Mouse (Mus musculus) cortical plate, adult 2 months (tissue): ENCODE results near the gene Snx15. TPM values are rescaled to one million over a fixed set of nuclear protein-coding genes. Genes with fewer than 3 reads are reported as not detected.
"Not testable (repeated sequence)": the region's sequence is repeated elsewhere in the genome, so short reads cannot be mapped to it uniquely, and the experiment has no call there.

Experiments
- H3K27ac ChIP-seq: fragments of 200-500 bp; 2 replicates; pipeline ENCODE4 v1.5.1; 2012; ENCODE audit warnings: low read length, control low read depth, inconsistent platforms; ENCODE audit not compliant: insufficient read depth
- H3K4me1 ChIP-seq: fragments of 200-500 bp; 2 replicates; pipeline ENCODE4 v1.6.1; 2011; ENCODE audit warnings: low read length; ENCODE audit not compliant: control insufficient read depth, insufficient read depth
- H3K4me3 ChIP-seq: fragments of 200-500 bp; 2 replicates; pipeline ENCODE4 v1.5.1; 2011; ENCODE audit warnings: mild to moderate bottlenecking, low read length, control low read depth; ENCODE audit not compliant: insufficient read depth
- CTCF ChIP-seq: fragments of 200-500 bp; IDR thresholded peaks from 2 replicates; pipeline ENCODE4 v1.5.1; 2011; ENCODE audit warnings: mild to moderate bottlenecking, control low read depth, low read length; ENCODE audit not compliant: insufficient read depth; ENCODE audit errors: extremely low read depth
- POLR2A ChIP-seq: fragments of 200-500 bp; IDR thresholded peaks from 2 replicates; pipeline ENCODE4 v1.6.1; 2011; ENCODE audit warnings: mild to moderate bottlenecking, low read length, control low read depth; ENCODE audit not compliant: insufficient read depth; ENCODE audit errors: extremely low read depth
- polyA plus RNA-seq: library from polyadenylated mRNA; depleted of rRNA; stranded (reverse); fragments of >200 nt; gene quantifications from 2 replicates; pipeline ENCODE4 v1.2.3, GENCODE M21; 2012

Gene Snx15
- polyA plus RNA-seq, 1 experiment, result 68.9 TPM

DNA sequence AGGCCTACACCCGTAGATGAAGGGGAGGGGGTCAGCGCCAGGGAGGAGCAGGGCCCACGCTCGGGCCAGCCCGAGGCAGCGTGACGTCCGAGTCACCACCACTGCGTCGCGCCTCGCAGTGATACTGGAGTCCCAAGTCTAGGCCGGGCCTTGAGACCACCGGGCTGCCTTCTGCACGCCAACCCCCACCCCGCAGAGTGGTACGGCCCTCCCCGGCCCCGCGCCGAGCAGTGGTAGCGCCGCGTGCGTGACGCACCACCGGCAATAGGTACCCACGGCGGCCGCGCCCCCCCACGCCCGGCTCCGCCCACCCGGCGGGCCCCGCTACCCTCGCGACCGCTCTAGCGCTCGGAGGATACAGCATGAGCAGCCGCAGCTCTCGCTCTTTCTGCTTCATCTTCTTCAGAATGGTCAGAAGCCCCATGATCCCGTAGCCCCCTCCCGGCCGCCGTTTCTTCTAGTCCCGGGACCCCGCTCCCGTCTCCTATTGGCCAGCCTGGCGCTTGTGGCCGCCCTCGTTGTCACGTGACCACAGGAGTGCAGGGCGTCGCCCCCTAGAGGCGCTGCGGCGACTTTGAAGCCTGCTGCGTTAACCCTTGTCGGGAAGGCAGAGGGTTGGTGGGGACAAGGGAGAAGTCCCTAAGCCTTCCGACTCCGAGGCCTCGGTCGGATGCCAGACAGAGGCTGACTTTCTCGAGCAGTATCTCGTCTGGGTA lies 12.7 kb upstream of the Snx15 start, which contains the start of gene Batf2:
Gene Batf2 (plus strand): TSS at position 306 of the 716 bp plus-strand sequence.
- peak within 1 kb of the TSS; percentile 77 for H3K4me3 ChIP-seq
- TF ChIP-seq CTCF, result peak; percentile 47
- 0 out of 2 replicates have a peak, but pooled peaks have one; percentile 41 for TF ChIP-seq POLR2A
- peak within 1 kb of the TSS; percentile 98 for H3K27ac ChIP-seq
- peaks cover 3% of the 10 kb centered on the region; the same call in 1 of the 2 replicates for H3K4me1 ChIP-seq

DNA sequence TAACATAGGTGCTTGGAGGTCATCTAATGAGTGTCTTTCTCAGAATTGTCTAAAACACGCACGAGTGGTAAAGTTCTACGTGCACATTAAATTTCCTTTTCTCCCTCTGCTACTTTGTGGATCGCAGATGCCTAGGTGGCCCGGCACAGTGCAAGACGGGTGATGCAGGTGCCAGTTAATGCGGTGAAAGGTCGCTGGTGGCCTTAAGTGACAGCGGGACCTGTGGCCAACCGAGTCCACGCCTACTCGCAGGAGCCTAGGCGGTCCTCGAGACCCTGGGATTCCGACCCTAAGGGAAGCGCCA lies 12.2 kb upstream of the Snx15 start:
- TF ChIP-seq POLR2A (no peak), CTCF (no peak)
- H3K4me3 ChIP-seq, result peak overlapping the region; percentile 77
- peaks cover 3% of the 10 kb centered on the region; the same call in 1 of the 2 replicates for H3K4me1 ChIP-seq
- H3K27ac ChIP-seq, result peak overlapping the region; percentile 83

- no peak for TF ChIP-seq CTCF
- TF ChIP-seq POLR2A, result no peak
- Histone ChIP-seq H3K4me1 (peaks cover 3% of the 10 kb centered on the region; the same call in 1 of the 2 replicates), H3K4me3 (peak overlapping the region; percentile 77; the same call in 1 of the 2 replicates), H3K27ac (no peak overlapping the region)
Measured at GRCm38 (mm10) chr19:6139701-6140100, 11.6 kb upstream of the Snx15 start.

- TF ChIP-seq POLR2A (no peak), CTCF (no peak)
- no peak overlapping the region for H3K4me3 ChIP-seq
- H3K4me1 ChIP-seq, result peaks cover 3% of the 10 kb centered on the region; the same call in 1 of the 2 replicates
- no peak overlapping the region for H3K27ac ChIP-seq
Measured at GRCm38 (mm10) chr19:6136397-6136796, 8.3 kb upstream of the Snx15 start.

DNA sequence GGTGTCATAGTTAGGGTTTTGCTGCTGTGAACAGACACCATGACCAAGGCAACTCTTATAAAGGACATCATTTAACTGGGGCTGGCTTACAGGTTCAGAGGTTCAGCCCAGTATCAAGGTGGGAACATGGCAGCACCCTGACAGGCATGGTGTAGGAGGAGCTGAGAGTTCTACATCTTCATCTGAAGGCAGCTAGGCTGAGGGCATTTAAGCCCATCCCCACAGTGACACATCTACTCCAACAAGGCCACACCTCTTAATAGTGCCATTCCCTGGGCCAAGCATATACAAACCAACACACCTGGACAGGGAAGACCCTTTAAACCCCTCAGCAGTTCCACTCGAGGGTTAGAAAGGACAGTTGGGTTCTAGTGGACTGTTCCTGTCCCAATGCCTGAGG lies 5.1 kb upstream of the Snx15 start:
- not testable (repeated sequence) for H3K4me3 ChIP-seq, H3K4me1 ChIP-seq, H3K27ac ChIP-seq

DNA sequence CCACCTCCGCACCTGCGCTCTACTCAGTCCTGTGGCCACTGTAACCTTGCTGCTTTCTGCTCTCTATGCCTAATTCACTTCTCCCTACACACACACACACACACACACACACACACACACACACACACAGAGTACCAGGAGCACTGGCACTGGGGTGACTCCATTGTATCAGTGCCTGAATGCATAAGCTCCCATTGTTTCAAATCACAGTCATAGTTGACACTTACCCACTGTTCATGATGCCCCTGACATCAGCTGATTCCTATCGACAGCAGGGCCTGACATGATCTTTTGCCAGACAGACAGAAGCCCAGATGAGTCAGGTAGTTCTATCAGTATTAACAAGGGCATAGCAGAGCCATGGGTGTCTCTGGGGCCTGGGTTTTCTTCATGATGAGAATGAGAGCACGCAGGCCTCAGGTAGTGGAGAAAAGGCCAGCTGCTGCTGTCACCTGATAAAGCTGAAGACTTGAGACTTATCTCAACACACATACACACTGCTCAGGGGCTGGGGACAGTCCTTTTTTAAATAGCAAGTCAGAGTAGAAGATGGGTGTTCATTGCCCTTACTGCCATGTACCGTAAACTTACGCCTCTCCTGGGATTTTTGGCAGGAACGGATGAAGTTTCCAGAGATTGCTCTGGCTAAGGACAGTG lies 4.2 kb upstream of the Snx15 start:
- Histone ChIP-seq H3K27ac (peak overlapping the region; percentile 86), H3K4me3 (no peak overlapping the region), H3K4me1 (no peaks in the 10 kb centered on the region)
- TF ChIP-seq CTCF (no peak), POLR2A (no peak)

DNA sequence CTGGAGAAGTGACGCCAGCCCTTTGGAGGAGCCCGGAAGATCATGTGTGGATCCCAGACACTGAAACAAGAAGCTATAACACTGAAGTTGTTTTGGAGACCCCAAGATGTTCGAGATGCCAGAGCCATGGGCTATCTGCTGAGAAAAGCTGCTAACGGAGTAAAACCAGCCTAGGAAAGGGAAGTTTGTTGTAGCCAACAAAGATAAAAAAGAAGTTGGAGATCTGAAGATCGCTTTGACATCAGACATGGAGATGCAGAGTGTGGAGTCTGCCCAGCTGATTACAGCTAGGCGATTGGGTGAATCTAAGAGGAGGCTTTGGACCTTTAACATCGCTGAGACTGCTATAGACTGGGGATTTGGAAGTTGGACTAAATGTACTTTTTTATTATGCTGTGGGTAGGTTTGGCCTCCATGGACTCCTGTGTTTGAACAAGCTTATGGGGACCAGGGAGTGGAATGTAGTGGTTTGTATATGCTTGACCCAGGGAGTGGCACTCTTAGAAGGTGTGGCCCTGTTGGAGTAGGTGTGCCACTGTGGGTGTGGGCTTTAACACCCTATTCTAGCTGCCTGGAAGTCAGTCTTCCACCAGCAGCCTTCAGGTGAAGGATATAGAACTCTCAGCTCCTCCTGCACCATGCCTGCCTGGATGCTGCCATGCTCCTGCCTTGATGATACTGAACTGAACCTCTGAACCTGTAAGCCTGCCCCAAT lies 2.5 kb upstream of the Snx15 start:
- not testable (repeated sequence) for H3K27ac ChIP-seq, H3K4me1 ChIP-seq, H3K4me3 ChIP-seq

GRCm38 (mm10) chr19:6126789-6127580 lies 1.1 kb downstream of the Snx15 start:
- TF ChIP-seq CTCF, result no peak
- no peak for TF ChIP-seq POLR2A
- Histone ChIP-seq H3K27ac (no peak overlapping the region), H3K4me3 (peak overlapping the region; percentile 60), H3K4me1 (no peaks in the 10 kb centered on the region)

DNA sequence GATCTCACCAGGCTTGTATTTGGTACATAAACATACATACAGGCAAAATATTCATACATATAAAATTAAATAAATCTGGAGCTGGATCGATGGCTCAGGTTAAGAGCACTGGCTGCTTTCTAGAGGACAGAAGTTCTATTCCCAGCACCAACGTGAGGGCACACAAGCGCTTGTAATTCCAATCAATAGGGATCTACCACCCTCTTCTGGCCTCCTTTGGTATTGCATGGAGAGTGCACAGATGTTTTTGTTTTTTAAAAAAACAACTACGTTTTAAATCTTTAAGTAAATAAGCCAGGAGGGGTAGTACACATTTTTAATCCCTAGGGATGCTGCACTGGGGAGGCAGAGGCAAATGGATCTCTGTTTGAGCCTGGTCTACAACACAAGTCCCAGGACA lies 1.8 kb downstream of the Snx15 start:
- no peak overlapping the region for H3K27ac ChIP-seq
- TF ChIP-seq POLR2A (no peak), CTCF (peak; percentile 50; the same call in 1 of the 2 replicates)
- no peaks in the 10 kb centered on the region for H3K4me1 ChIP-seq
- H3K4me3 ChIP-seq, result no peak overlapping the region

DNA sequence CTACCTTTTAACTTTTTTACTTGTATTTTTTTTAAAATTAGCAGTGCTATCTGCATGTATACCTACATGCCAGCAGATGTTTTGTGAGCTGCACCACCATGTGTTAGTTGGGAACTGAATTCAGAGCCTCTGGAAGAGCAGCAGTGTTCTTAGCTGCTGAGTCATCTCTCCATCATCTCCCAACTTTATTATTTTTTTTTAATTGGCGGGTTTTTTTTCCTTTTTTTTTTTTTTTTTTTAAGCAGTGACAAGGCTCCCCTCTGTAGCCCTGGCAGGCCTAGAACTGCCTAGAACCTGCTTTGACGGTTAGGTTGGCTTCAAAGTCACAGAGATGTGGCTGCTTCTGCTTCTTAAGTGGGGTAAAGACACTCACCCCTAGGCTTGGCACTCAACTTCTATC lies 3.2 kb downstream of the Snx15 start:
- TF ChIP-seq CTCF, result no peak
- no peak for TF ChIP-seq POLR2A
- Histone ChIP-seq H3K4me1 (no peaks in the 10 kb centered on the region), H3K27ac (no peak overlapping the region), H3K4me3 (no peak overlapping the region)
